Mouse (Mus musculus): Measurements from ENCODE around the gene Gpr158. TPM values are rescaled to one million over a fixed set of nuclear protein-coding genes. Genes with fewer than 3 reads are reported as not detected.
A peak's percentile ranks its signal among the peaks of the same experiment; 100 is the strongest.

Gene Gpr158
- polyA plus RNA-seq, 1 experiment = 41.0 TPM

GRCm38 (mm10) chr2:21530750-21531149 is 163.4 kb downstream of the Gpr158 start:
- no peak for DNase-seq (ENCODE audit: extremely low spot score in 1 of 2, low spot score in 1 of 2)

- DNase-seq (ENCODE audit: extremely low spot score in 1 of 2, low spot score in 1 of 2) = peak in 1 of 2 experiments; percentile 47
Measured at GRCm38 (mm10) chr2:21619180-21619579, 251.8 kb downstream of the Gpr158 start.

GRCm38 (mm10) chr2:21632136-21632535 is 264.8 kb downstream of the Gpr158 start:
- DNase-seq (ENCODE audit: extremely low spot score in 1 of 2, low spot score in 1 of 2) = no peak

GRCm38 (mm10) chr2:21665721-21666120 is 298.4 kb downstream of the Gpr158 start:
- peak in 1 of 2 experiments; percentile 30 for DNase-seq (ENCODE audit: extremely low spot score in 1 of 2, low spot score in 1 of 2)

- peak in 1 of 2 experiments; percentile 36 for DNase-seq (ENCODE audit: extremely low spot score in 1 of 2, low spot score in 1 of 2)
Measured at GRCm38 (mm10) chr2:21676084-21676838, 308.9 kb downstream of the Gpr158 start.

- no peak for DNase-seq (ENCODE audit: extremely low spot score in 1 of 2, low spot score in 1 of 2)
Measured at GRCm38 (mm10) chr2:21676839-21677123, 309.4 kb downstream of the Gpr158 start.

GRCm38 (mm10) chr2:21680735-21681270 is 313.5 kb downstream of the Gpr158 start:
- no peak for DNase-seq (ENCODE audit: extremely low spot score in 1 of 2, low spot score in 1 of 2)

GRCm38 (mm10) chr2:21684736-21685135 is 317.4 kb downstream of the Gpr158 start:
- peak in 1 of 2 experiments; percentile 37 for DNase-seq (ENCODE audit: extremely low spot score in 1 of 2, low spot score in 1 of 2)

GRCm38 (mm10) chr2:21693128-21693527 is 325.8 kb downstream of the Gpr158 start:
- DNase-seq (ENCODE audit: extremely low spot score in 1 of 2, low spot score in 1 of 2) = peak in 1 of 2 experiments; percentile 19

- DNase-seq (ENCODE audit: extremely low spot score in 1 of 2, low spot score in 1 of 2) = no peak
Measured at GRCm38 (mm10) chr2:21693807-21694594, 326.7 kb downstream of the Gpr158 start.

GRCm38 (mm10) chr2:21728075-21728474 is 360.7 kb downstream of the Gpr158 start:
- peak; percentile 28 to 52 for DNase-seq (ENCODE audit: extremely low spot score in 1 of 2, low spot score in 1 of 2)

GRCm38 (mm10) chr2:21783721-21784120 is 416.4 kb downstream of the Gpr158 start:
- DNase-seq (ENCODE audit: extremely low spot score in 1 of 2, low spot score in 1 of 2) = no peak

GRCm38 (mm10) chr2:21793156-21793555 is 425.8 kb downstream of the Gpr158 start:
- no peak for DNase-seq (ENCODE audit: extremely low spot score in 1 of 2, low spot score in 1 of 2)

- DNase-seq (ENCODE audit: extremely low spot score in 1 of 2, low spot score in 1 of 2) = no peak
Measured at GRCm38 (mm10) chr2:21799616-21800015, 432.3 kb downstream of the Gpr158 start.

- peak in 1 of 2 experiments; percentile 22 for DNase-seq (ENCODE audit: extremely low spot score in 1 of 2, low spot score in 1 of 2)
Measured at GRCm38 (mm10) chr2:21800045-21800444, 432.7 kb downstream of the Gpr158 start.

- DNase-seq (ENCODE audit: extremely low spot score in 1 of 2, low spot score in 1 of 2) = no peak
Measured at GRCm38 (mm10) chr2:21808510-21808909, 441.2 kb downstream of the Gpr158 start.

GRCm38 (mm10) chr2:21810431-21810830 is 443.1 kb downstream of the Gpr158 start:
- no peak for DNase-seq (ENCODE audit: extremely low spot score in 1 of 2, low spot score in 1 of 2)

GRCm38 (mm10) chr2:21864061-21864460 is 496.7 kb downstream of the Gpr158 start:
- no peak for DNase-seq (ENCODE audit: extremely low spot score in 1 of 2, low spot score in 1 of 2)

Measured in frontal cortex, adult 2 months (tissue).